In genomic region chr1:115932045-115932444, GRCm38 (mm10) we compare ENCODE assay signal across 16 mouse cellular contexts.
A peak's percentile ranks its signal among the peaks of the same experiment; 100 is the strongest.
DNase-seq lines count a peak whose midpoint lies in the region; ATAC-seq and TF ChIP-seq lines count a peak whose summit lies in the region.
"Had no signal": no experiment of that assay in that cellular context is flagged by ENCODE, and none has a peak within 500 bp of the region (broad histone marks: within the 10 kb centered on the region; RNA-seq: fewer than 3 reads in every experiment).

No protein-coding gene starts in this region.

- no peaks in the 10 kb centered on the region for H3K4me1 ChIP-seq in forebrain, postnatal 0 days (ENCODE audit: insufficient read depth)
- no peaks in the 10 kb centered on the region for H3K4me1 ChIP-seq in forebrain, embryonic 15.5 days
- H3K4me1 ChIP-seq in midbrain, embryonic 14.5 days (ENCODE audit: control insufficient read depth, insufficient read depth, low read length) = no peaks in the 10 kb centered on the region
- H3K4me1 ChIP-seq in midbrain, embryonic 15.5 days = no peaks in the 10 kb centered on the region
- H3K4me1 ChIP-seq: embryonic facial prominence, embryonic 13.5 days; hindbrain, embryonic 13.5 days; liver, embryonic 13.5 days had no signal

- no peak overlapping the region for H3K4me3 ChIP-seq in forebrain, postnatal 0 days (ENCODE audit: low read depth, low read length)
- H3K4me3 ChIP-seq in forebrain, embryonic 15.5 days = no peak overlapping the region
- no peak overlapping the region for H3K4me3 ChIP-seq in midbrain, embryonic 14.5 days (replicated peaks; ENCODE audit: low read depth, low read length)
- H3K4me3 ChIP-seq in midbrain, embryonic 15.5 days = no peak overlapping the region
- H3K4me3 ChIP-seq: embryonic facial prominence, embryonic 13.5 days; forebrain, embryonic 10.5 days; hindbrain, embryonic 13.5 days; liver, embryonic 13.5 days had no signal

- no peak overlapping the region for H3K9ac ChIP-seq in forebrain, postnatal 0 days
- no peak overlapping the region for H3K9ac ChIP-seq in forebrain, embryonic 15.5 days (replicated peaks)
- no peak overlapping the region for H3K9ac ChIP-seq in midbrain, embryonic 14.5 days (replicated peaks; ENCODE audit: low read length)
- no peak overlapping the region for H3K9ac ChIP-seq in midbrain, embryonic 15.5 days
- H3K9ac ChIP-seq: embryonic facial prominence, embryonic 13.5 days; hindbrain, embryonic 13.5 days; liver, embryonic 13.5 days had no signal

- no peak for TF ChIP-seq CTCF in forebrain, postnatal 0 days (IDR thresholded peaks at IDR 0.05; ENCODE audit: low read depth)

- H3K4me2 ChIP-seq in forebrain, postnatal 0 days (ENCODE audit: low read depth) = no peak overlapping the region
- no peak overlapping the region for H3K4me2 ChIP-seq in forebrain, embryonic 15.5 days (replicated peaks)
- no peak overlapping the region for H3K4me2 ChIP-seq in midbrain, embryonic 14.5 days (ENCODE audit: low read length)
- H3K4me2 ChIP-seq in midbrain, embryonic 15.5 days = no peak overlapping the region
- H3K4me2 ChIP-seq: embryonic facial prominence, embryonic 13.5 days; hindbrain, embryonic 13.5 days; liver, embryonic 13.5 days had no signal

- no peaks in the 10 kb centered on the region for H3K36me3 ChIP-seq in forebrain, postnatal 0 days (ENCODE audit: insufficient read depth)
- no peaks in the 10 kb centered on the region for H3K36me3 ChIP-seq in forebrain, embryonic 15.5 days
- no peaks in the 10 kb centered on the region for H3K36me3 ChIP-seq in midbrain, embryonic 14.5 days (ENCODE audit: control insufficient read depth, insufficient read depth, low read length)
- H3K36me3 ChIP-seq in midbrain, embryonic 15.5 days (replicated peaks) = no peaks in the 10 kb centered on the region
- H3K36me3 ChIP-seq: embryonic facial prominence, embryonic 13.5 days; forebrain, embryonic 10.5 days; hindbrain, embryonic 13.5 days; liver, embryonic 13.5 days had no signal

- 7% methylated on average over 1 of the region's 1 CpGs for WGBS in forebrain, postnatal 0 days
- 9% methylated on average over 1 of the region's 1 CpGs for WGBS in forebrain, embryonic 15.5 days
- WGBS in midbrain, embryonic 14.5 days = 22% methylated on average over 1 of the region's 1 CpGs
- 22% methylated on average over 1 of the region's 1 CpGs for WGBS in midbrain, embryonic 15.5 days

- no peaks in the 10 kb centered on the region for H3K9me3 ChIP-seq in forebrain, postnatal 0 days (ENCODE audit: low read length)
- no peaks in the 10 kb centered on the region for H3K9me3 ChIP-seq in forebrain, embryonic 15.5 days
- H3K9me3 ChIP-seq in midbrain, embryonic 14.5 days (ENCODE audit: control insufficient read depth, low read length) = no peaks in the 10 kb centered on the region
- H3K9me3 ChIP-seq in midbrain, embryonic 15.5 days = no peaks in the 10 kb centered on the region
- H3K9me3 ChIP-seq: embryonic facial prominence, embryonic 13.5 days; forebrain, embryonic 10.5 days; hindbrain, embryonic 13.5 days; liver, embryonic 13.5 days had no signal

- peak; percentile 64 for DNase-seq in forebrain, postnatal 0 days
- DNase-seq in midbrain, embryonic 14.5 days = peak; percentile 16
- peak; percentile 23 for DNase-seq in embryo, embryonic 10.5 days (ENCODE audit: low spot score)
- DNase-seq in right cerebral cortex, postnatal 25 days = peak; percentile 33
- DNase-seq in thymus, postnatal 10 days (ENCODE audit: low spot score in 2 of 2) = no peak
- DNase-seq in urinary bladder, adult 2 months (ENCODE audit: low spot score) = no peak
- DNase-seq: adrenal gland, adult 2 months; heart, adult 18-20 months; kidney, adult 11 months; kidney, postnatal 25 days; liver, embryonic 13.5 days had no signal

- H3K27me3 ChIP-seq in forebrain, postnatal 0 days (ENCODE audit: insufficient read depth, low read length) = no peaks in the 10 kb centered on the region
- no peaks in the 10 kb centered on the region for H3K27me3 ChIP-seq in forebrain, embryonic 15.5 days
- H3K27me3 ChIP-seq in midbrain, embryonic 14.5 days (ENCODE audit: control insufficient read depth, insufficient read depth, low read length) = no peaks in the 10 kb centered on the region
- no peaks in the 10 kb centered on the region for H3K27me3 ChIP-seq in midbrain, embryonic 15.5 days (replicated peaks)
- H3K27me3 ChIP-seq: embryonic facial prominence, embryonic 13.5 days; hindbrain, embryonic 13.5 days; liver, embryonic 13.5 days had no signal

- H3K27ac ChIP-seq in forebrain, postnatal 0 days (ENCODE audit: low read depth, low read length) = no peak overlapping the region
- no peak overlapping the region for H3K27ac ChIP-seq in forebrain, embryonic 15.5 days (replicated peaks)
- H3K27ac ChIP-seq in midbrain, embryonic 14.5 days (replicated peaks; ENCODE audit: low read depth, low read length) = no peak overlapping the region
- H3K27ac ChIP-seq in midbrain, embryonic 15.5 days = no peak overlapping the region
- H3K27ac ChIP-seq: embryonic facial prominence, embryonic 13.5 days; forebrain, embryonic 10.5 days; hindbrain, embryonic 13.5 days; liver, embryonic 13.5 days had no signal

- no peak for ATAC-seq in forebrain, postnatal 0 days
- ATAC-seq in forebrain, embryonic 15.5 days (replicated peaks) = no peak; the same call in 1 of the 2 replicates
- no peak for ATAC-seq in midbrain, embryonic 14.5 days (ENCODE audit: low FRiP score, low TSS enrichment)
- no peak for ATAC-seq in midbrain, embryonic 15.5 days (replicated peaks)

Comparison
In these comparisons a context has a peak if more than half of its experiments do, and no peak if none do; other contexts are left out.
1. DNase-seq: peak in forebrain, postnatal 0 days (single experiment), midbrain, embryonic 14.5 days (single experiment), embryo, embryonic 10.5 days (single experiment) and right cerebral cortex, postnatal 25 days (single experiment); none in thymus, postnatal 10 days (0 of 2) and urinary bladder, adult 2 months (single experiment).